In genomic region chr19:32388191-32388921, GRCm38 (mm10) we compare ENCODE assay signal across 8 mouse cellular contexts. TPM values are rescaled to one million over a fixed set of nuclear protein-coding genes. Genes with fewer than 3 reads are reported as not detected.
A peak's percentile ranks its signal among the peaks of the same experiment; 100 is the strongest.
DNase-seq lines count a peak whose midpoint lies in the region; ATAC-seq and TF ChIP-seq lines count a peak whose summit lies in the region.

No protein-coding gene starts in this region.

- DNase-seq in G1E (ENCODE audit: low spot score) = peak; percentile 83
- peak; percentile 94 for DNase-seq in cerebellum, adult 11 months
- peak; percentile 93 to 94 for DNase-seq in heart, postnatal 36 days
- DNase-seq in layer of hippocampus, adult 9-11 months = peak; percentile 95
- DNase-seq in ovary, postnatal 10 days (ENCODE audit: low spot score) = peak; percentile 85
- DNase-seq in thymus, postnatal 0 days (ENCODE audit: low spot score) = peak; percentile 61

- H3K27me3 ChIP-seq in G1E (ENCODE audit: insufficient read depth, low read length) = no peaks in the 10 kb centered on the region
- H3K27me3 ChIP-seq in forebrain, embryonic 16.5 days (replicated peaks; ENCODE audit: control insufficient read depth, insufficient read depth, low read length) = no peaks in the 10 kb centered on the region
- H3K27me3 ChIP-seq in lung, embryonic 16.5 days (ENCODE audit: control insufficient read depth, insufficient read depth, low read depth, low read length) = no peaks in the 10 kb centered on the region

- no peak for TF ChIP-seq CTCF in G1E (IDR thresholded peaks at IDR 0.05; ENCODE audit: low read depth, low read length)

- intact Hi-C loops in heart, postnatal 36 days (cut with DNase I) = loop anchor here (2.0 to 5.0 kb wide), 8 partner anchors 16 to 282 kb away; no protein-coding TSS in a partner anchor

- peak; percentile 41 for ATAC-seq in G1E (ENCODE audit: extremely low read depth, insufficient number of reproducible peaks, low FRiP score, poor library complexity, severe bottlenecking)
- peak; percentile 90 for ATAC-seq in forebrain, embryonic 16.5 days
- peak; percentile 95 for ATAC-seq in lung, embryonic 16.5 days (ENCODE audit: low read depth)

- under 1% methylated on average over 74 of the region's 75 CpGs for WGBS in forebrain, embryonic 16.5 days
- under 1% methylated on average over 60 of the region's 75 CpGs for WGBS in lung, embryonic 16.5 days

- peak overlapping the region; percentile 90 for H3K4me2 ChIP-seq in forebrain, embryonic 16.5 days (ENCODE audit: low read length)
- peak overlapping the region; percentile 92 for H3K4me2 ChIP-seq in lung, embryonic 16.5 days (ENCODE audit: low read depth, low read length)

- H3K9ac ChIP-seq in forebrain, embryonic 16.5 days (replicated peaks; ENCODE audit: low read depth, low read length) = peak overlapping the region; percentile 79
- H3K9ac ChIP-seq in lung, embryonic 16.5 days (ENCODE audit: low read length) = peak overlapping the region; percentile 95

- H3K36me3 ChIP-seq in G1E (replicated peaks) = peaks cover 20% of the 10 kb centered on the region
- no peaks in the 10 kb centered on the region for H3K36me3 ChIP-seq in forebrain, embryonic 16.5 days (ENCODE audit: control insufficient read depth, insufficient read depth)
- no peaks in the 10 kb centered on the region for H3K36me3 ChIP-seq in lung, embryonic 16.5 days (ENCODE audit: control insufficient read depth, insufficient read depth, low read length)

- H3K9me3 ChIP-seq in G1E (replicated peaks) = no peaks in the 10 kb centered on the region
- H3K9me3 ChIP-seq in forebrain, embryonic 16.5 days (ENCODE audit: control insufficient read depth, low read length) = no peaks in the 10 kb centered on the region
- H3K9me3 ChIP-seq in lung, embryonic 16.5 days (ENCODE audit: control insufficient read depth, low read length) = peaks cover 2% of the 10 kb centered on the region

- peak overlapping the region; percentile 90 for H3K27ac ChIP-seq in forebrain, embryonic 16.5 days (ENCODE audit: low read length)
- peak overlapping the region; percentile 97 for H3K27ac ChIP-seq in lung, embryonic 16.5 days (ENCODE audit: low read length)

- peaks cover 49% of the 10 kb centered on the region for H3K4me1 ChIP-seq in G1E (ENCODE audit: insufficient read depth, low read depth, low read length)
- peaks cover 16% of the 10 kb centered on the region for H3K4me1 ChIP-seq in forebrain, embryonic 16.5 days (replicated peaks; ENCODE audit: control insufficient read depth, insufficient read depth, low read length)
- H3K4me1 ChIP-seq in lung, embryonic 16.5 days (replicated peaks; ENCODE audit: control insufficient read depth, insufficient read depth, low read length) = peaks cover 25% of the 10 kb centered on the region

- H3K4me3 ChIP-seq in G1E (ENCODE audit: low read depth, low read length) = peak overlapping the region; percentile 86
- H3K4me3 ChIP-seq in forebrain, embryonic 16.5 days (replicated peaks; ENCODE audit: low read length) = peak overlapping the region; percentile 82
- peak overlapping the region; percentile 85 for H3K4me3 ChIP-seq in lung, embryonic 16.5 days (ENCODE audit: low read length)

RNA-seq across cellular contexts. Expression of gene Sgms1, which starts 1.2 kb away (rescaled TPM):
- total RNA-seq in G1E (2014; fragmentation: Nextera tagmentation) (91.0 and 104 TPM in 2 replicates), G1E (2017) (51.1 and 61.2 TPM in 2 replicates)
- 14.1 and 14.5 TPM in 2 replicates for polyA plus RNA-seq in G1E (2012)
- 14.0 and 16.3 TPM in 2 replicates for polyA plus RNA-seq in forebrain, embryonic 16.5 days (2015; fragmentation: Nextera tagmentation; extraction: Ambion mirVana)
- total RNA-seq in heart, postnatal 36 days (2021) = 10 to 100 TPM; 60.2 to 76.0 TPM
- 63.3 and 68.5 TPM in 2 replicates for polyA plus RNA-seq in lung, embryonic 16.5 days (2015; fragmentation: Nextera tagmentation; extraction: Ambion mirVana)
- polyA plus RNA-seq in thymus, postnatal 0 days (2015; fragmentation: Nextera tagmentation; extraction: Ambion mirVana) = 3.8 and 5.3 TPM in 2 replicates

Comparison
In these comparisons a context has a peak if more than half of its experiments do, and no peak if none do; other contexts are left out.
1. Peak in every context shown above with its lines: DNase-seq, ATAC-seq, H3K4me3 ChIP-seq and H3K27ac ChIP-seq.
2. ATAC-seq: peak in every context shown above with its lines; median percentile 95 in lung, embryonic 16.5 days; 90 in forebrain, embryonic 16.5 days; 41 in G1E.